Mouse (Mus musculus) layer of hippocampus, adult 18-20 months (tissue): ENCODE measurements at regions not wholly inside any gene's neighbourhood (a gene's known extent, or its start where the extent isn't known, plus 50 kb on each side); places are given as distances from the start of the nearest gene placed in this dataset.
A peak's percentile ranks its signal among the peaks of the same experiment; 100 is the strongest.
"Not testable (repeated sequence)": the region's sequence is repeated elsewhere in the genome, so short reads cannot be mapped to it uniquely, and the experiment has no call there.

Experiments used
- DNase-seq, 2 experiments: peaks; one replicate each; pipeline ENCODE4 v3.0.0; 2022; ENCODE audit warnings: low spot score in 2 of 2

DNA sequence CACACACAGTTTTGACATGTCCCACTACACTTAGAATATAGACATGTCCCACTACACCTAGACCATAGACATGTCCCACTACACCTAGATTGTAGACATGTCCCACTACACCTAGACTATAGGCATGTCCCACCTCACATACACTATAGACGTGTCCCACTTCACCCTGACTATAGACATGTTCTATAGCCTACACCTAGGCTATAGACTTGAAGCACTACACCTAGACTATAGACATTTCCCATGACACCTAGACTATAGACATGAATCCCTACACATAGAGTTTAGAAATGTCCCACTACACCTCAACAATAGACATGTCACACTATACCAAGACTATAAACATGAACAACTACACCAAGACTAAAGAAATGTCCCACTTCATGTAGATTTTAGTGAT is 2580.9 kb downstream of the Gm37988 start:
- DNase-seq = no peak

DNA sequence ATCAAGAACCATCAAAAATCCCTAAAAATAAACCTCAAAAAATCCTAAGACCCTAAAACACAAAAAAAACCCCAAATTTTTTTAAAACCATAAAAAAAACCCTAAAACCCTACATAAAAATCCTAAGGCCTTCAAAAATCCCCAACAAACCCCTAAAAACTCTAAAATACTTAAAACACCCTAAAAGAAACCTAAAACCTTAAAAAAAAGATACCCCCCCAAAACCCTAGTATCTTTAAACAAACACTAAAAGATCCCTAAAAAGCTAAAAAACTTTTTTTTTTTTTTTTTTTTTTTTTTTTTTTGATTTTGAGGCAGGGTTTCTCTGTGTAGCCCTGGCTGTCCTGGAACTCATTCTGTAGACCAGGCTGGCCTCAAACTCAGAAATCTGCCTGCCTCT is 2585.8 kb downstream of the Gm37988 start:
- DNase-seq = no peak

DNA sequence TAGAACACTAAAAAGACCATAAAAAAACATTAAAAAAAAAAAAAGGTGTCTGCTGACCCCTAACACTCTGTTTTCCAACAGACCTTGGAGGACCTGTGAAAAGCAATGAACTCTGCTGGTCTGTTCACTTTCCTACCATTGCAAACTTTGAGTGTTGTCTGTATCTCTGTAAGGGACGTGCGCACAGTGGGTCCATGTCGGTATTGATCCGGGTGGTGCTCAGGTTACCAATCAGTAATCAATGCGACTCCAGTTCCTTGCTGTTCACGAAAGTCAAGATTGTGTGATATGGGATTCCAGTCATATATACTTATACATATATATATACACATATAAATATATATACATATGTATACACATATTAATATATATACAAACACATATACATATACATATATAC is 2586.5 kb downstream of the Gm37988 start:
- no peak for DNase-seq

DNA sequence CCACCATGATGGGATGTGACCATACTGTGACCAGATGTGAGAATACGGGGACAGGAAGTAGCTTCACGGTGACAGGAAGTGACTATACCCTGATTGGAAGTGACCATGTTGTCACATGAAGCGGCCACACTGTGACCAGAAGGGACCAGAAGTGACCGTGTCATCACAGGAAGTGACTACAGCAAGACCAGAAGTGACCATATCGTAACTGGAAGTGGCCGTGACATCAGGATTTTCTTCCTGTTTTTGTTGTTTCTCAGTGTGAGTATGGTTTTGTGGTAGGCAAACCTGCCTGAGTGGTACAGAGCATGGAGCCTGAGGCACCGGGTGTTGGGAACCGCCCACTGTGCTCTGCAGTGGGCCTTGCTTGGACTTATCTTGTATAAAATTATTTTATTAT is 2587.8 kb downstream of the Gm37988 start:
- DNase-seq = no peak

DNA sequence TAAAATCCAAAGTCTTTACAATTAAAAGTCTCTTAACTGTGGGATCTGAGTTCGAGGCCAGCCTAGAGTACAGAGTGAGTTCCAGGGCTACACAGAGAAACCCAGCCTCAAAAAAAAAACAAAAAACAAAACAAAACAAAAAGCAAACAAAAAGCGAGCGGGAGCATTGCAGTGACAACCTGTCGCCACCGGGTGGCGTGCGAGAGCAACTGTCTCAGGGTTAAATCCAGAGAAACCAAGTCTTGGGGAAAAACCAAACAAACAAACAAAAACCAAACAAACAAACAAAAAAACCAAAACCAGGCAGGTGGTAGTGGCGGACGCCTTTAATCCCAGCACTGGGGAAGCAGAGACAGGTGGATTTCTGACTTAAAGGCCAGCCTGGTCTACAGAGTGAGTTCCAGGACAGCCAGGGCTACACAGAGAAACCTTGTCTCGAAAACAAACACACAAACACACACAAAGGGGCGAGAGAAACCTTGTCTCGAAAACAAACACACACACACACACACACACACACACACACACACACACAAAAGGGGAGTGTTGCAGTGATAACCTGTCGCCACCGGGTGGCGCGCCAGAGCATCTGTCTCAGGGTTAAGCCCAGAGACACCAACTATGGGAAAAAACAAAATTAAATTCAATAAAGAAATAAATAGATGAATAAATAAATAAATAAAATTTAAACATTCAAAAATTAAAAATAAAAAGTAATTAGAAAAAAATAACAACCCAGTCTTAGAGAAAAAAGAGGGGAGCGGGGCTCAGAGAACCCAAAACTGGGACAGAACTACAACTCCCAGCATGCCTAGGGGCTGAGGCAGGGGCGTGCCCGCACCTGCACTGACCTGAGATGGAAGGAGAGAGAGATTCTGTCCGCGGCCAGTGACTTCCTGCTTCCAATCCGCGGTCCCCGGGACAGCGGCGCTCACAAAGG is 2589.4 kb downstream of the Gm37988 start:
- peak; percentile 2 to 69 for DNase-seq

DNA sequence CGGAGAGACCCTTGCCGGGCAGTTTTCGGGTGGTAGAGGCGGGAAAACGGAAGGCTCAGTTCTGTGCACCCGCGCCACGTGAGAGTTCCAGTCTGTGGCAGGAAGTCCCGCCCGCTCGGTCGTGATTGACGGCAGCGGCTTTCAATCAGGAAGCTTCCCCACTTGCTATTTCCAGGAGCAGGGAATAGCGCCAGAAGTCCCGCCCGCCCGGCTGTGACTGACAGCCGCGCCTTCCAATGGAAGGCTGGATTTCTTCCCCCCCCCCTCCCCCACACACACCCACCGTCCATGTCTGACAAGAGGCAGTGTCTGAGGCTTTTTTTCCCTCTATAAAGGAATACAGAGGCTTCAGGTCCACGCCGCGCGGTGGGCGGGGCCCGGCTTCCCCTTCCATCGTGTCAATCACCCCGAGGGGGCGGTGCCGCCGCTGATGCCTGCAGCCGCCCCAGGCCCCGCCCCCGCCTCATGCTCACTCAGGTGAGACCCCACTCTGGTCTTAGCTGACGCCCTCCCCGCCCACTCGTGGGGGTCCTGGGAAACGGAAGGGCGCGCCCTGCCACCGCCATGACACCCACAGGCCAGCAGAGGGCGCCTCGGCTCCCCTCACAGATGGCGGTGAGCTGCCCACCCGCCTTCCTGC is 2590.2 kb downstream of the Gm37988 start:
- peak; percentile 94 to 99 for DNase-seq

DNA sequence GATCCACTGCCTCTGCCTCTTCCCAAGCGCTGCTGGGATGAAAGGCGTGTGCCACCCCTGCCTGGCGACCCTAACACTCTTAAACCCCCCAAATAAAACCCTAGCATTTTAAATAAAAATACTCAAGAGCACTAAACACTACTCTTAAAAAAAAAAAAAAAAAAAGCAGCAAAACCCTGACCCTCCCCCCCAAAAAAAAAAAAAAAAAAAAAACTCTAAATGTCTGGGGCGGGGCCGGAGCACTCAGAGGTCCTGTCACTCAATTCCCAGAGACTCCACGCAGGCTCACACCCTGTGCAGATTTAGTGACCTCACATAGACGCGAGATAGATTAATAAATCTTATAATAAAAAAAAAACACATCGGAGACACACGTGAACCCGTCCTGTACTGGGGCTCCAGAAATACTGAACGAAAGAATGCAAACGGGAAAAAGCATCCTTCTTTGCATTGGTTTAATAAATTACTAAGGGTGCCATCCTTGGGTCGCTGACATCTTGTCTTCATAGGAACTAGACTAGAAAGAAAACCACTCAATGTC is 2591.1 kb downstream of the Gm37988 start:
- DNase-seq = no peak

DNA sequence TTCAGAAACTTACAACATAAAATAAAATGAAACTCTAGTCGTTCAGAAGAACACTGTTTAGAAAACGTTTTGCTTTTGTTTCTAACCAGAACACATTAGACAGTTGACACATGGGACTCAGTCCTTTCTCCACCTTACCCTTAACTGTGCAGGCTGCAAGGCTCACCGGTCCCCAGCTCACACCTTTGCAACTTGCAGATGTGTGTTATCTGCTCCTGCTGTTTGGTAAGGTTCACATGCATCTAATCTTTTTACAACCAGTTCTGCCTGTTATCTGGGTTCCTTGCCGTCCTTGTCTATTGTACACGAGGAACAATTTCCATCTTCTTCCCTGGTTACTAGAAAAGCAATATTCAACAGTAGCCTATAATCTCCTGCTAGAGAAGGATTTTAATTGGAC is 2598.0 kb downstream of the Gm37988 start:
- not testable (repeated sequence) for DNase-seq

DNA sequence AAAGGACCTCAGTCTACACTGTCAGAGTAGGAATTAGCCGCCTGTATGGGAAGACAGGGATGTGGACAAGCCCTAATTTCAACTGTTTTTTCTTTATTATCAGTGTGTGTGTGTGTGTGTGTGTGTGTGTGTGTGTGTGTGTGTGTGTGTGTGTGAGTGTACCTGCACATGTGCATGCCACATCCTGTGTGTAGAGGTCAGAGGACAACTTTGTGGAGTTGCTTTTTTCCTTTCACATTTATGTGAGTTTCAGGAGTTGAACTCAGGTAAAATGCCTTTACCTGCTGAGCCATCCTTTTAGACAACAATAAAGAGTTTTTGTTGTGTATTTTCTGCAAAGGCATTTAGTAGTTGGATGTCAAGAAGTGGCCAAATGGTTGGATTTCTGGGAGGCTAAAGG is 2606.8 kb downstream of the Gm37988 start:
- DNase-seq = no peak

DNA sequence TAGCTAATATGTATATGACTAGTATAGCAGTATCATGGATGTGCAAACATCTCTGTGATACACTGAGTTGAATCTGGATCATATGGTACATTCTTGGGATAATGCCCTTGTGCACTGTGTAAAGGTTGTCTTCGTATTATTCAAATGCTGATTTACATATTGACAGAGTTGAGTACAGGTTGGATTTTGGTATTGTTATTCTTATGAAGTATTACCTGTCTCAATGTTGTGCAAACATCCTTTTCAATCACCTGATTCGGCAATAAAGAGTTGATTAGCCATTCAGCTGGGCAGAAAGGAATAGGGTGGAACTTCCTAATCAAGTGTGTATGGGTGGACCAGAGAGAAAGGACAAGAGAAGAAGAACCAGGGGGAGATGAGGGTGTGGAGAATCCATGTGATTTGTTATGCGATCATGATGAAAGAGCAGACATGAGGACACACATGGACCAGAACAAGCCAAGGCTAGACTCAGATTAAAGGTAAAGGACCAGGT is 2644.0 kb downstream of the Gm37988 start:
- DNase-seq = no peak

DNA sequence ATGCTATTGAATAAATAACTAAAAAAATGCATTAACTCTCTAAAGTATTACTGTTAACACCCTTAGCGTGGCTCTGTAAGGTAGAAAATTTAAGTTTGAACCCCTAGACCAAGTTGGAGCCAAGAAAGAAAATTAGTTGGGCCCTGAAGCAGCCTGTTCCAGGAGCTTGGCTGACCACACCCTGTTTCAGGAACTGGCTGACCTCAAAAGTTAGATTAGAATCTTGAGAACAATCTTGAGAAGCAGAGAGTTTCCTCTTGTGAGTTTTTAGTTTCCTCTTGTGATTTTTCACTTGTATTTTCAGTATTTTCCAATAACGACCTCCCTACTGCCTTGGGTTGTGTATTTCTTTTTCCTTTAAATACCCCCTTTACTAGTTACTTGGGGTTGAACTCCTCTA is 2647.2 kb downstream of the Gm37988 start:
- DNase-seq = no peak

DNA sequence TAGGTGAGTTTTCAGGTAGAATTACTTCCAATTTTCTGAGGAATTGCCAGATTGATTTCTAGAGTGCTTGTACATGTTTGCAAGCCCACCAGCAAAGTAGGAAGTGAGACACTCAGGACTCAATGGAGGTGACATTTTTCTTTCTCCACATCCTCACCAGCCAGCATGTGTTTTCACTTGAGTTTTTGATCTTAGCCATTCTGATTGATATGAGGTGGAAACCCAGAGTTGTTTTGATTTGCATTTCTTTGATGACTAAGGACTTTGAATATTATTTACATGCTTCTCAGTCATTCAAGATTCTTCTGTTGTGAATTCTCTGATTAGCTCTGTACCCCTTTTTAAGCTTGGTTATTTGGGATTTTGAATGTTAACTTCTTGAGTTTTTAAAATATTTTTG is 2650.2 kb downstream of the Gm37988 start:
- no peak for DNase-seq

DNA sequence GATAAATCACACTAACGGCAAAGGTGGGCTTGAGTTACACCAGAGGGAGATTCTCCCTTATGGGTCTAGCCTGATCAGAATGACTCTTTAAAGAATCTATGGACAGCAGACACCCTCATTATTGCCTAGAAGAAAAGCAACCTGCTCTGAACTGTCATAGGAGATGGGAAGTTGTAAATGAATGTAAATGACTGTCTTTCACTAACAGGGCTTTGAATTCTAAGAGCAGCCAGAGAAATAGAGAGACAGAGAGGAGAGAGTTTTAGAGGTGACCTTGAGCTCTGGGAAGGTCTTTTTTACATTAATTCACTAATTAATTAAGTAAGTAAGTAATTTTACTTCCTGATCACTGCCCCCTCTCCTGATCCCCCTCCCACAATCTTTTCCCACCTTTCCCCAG is 2686.4 kb downstream of the Gm37988 start:
- no peak for DNase-seq

DNA sequence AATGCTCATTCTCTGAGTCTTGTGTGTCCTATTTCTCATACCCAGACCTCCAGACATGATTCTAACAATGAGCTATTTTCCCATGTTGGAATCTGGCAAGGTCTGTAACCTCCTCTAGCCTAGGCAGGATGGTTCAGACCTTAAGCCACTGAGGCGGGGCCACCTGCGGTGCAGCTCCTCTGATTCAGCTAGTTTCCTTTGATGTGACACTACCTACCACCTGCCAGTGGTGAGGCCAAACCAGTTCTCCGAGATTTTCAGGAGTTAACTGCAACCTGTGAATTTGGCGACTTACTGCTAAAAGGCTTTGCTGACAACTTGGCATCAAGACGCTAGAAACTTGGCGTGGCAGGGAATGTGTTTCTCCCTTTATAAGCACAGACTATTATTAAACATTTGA is 2691.3 kb downstream of the Gm37988 start:
- DNase-seq = no peak

DNA sequence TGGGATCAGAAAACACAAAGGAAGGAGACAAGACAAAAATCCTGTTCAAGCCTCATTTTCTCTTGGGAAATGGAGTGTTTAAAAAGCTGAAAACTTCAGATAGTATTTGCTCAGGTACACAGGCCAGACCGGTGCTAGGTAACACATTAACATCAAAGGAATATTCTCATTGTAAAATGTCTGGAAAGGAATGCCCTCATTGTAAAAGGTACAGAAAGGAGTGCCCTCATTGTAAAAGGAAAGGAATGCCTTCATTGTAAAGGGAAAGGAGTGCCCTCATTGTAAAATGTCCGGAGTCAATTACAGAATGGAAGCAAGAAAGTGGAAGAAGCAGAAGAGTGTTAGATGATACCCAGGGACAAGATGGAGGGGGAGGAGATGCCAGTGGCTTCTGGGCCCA is 2694.7 kb downstream of the Gm37988 start:
- DNase-seq = no peak

DNA sequence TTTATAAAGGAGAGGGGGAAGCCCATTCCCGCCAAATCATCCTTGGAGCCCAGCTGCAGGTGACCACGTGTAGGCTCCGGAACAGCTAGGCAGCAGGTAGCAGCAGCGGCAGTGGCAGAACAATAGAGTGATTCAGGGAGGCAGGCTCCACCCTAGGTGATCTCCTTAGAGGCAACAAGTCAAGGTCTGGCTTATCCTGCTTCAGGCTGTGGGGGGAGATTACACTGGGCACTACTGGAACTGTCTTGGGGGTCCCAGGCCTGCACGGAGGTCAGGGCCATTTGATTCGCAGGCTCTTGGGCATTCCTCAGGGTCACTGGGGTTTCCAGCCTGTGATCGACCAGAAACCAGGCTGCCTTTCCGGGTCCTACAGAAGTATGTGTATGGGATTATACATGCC is 2711.1 kb downstream of the Gm37988 start:
- DNase-seq = no peak

DNA sequence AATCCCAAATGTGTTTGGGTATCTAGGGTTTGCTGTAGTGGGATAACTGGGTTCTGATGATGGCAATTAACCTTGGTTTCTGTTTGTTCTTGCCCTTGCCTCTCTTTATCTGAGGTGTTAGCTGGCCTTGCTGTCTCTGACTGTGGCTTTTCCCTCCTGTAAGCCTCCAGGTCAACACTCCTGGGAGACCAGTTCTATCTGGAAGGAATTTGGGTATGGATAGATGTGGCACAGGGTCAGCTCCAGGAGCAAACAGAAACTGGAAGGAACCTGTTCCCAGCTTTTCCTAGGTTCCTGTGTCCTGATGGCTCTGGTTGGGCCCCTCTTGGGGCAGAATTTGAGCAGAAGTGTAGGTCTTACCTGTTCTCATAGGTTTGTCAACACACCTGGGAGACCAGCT is 2725.8 kb downstream of the Gm37988 start:
- no peak for DNase-seq

DNA sequence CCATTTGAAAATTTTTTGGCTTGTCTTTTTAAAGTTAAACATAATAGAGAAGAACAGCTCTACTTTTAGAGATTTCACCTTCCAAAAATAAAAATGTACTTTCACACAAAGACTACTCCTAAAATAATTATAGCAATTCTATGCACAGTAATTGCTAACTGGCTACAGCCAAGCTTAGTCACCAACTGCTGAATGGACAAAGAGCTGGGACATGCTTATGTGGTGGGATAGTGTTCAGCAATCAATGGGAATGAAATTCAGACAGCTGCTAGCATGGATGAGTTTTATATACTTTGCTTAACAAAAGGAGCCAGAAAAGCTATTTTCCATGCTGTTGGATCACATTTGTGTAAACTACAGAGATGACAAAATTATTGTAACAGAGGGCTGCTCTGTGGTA is 2727.5 kb downstream of the Gm37988 start:
- no peak for DNase-seq

DNA sequence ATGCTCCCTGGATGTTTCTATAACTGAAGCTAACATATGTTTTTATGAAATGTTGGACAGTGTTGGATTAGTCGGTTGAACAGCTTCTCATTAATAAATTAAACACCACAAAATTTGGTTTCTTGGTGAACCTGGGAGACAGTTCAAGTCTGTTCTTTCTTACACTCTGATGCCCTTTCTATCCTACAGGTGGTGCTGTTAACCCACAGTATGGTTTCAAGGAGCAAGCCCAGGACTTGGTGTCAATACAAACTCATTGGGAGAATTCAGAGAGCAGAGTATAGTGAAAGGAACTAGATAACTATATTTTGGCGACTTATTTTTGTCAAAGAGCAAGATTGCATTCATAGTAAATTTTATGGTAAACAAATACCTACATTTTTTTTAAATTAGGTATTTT is 2735.8 kb downstream of the Gm37988 start:
- DNase-seq = peak in 1 of 2 experiments; percentile 37

DNA sequence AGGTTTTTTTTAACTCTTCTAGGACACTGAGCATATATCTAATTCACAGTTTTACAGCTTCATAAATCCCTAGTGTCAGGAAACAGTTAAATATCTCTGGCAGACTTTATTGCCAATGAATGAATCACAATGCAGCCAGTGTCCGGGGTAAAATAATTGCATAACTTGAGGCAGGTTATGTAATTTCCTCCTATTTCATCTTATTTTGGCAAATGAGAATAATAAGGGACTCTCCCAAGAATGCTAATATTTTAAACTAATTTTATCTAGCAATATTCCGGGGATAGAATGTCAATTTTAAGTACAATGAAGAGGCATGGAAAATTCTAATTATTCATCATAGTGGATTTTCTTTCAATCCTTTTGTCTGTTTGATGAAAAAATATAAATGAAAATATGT is 2740.6 kb downstream of the Gm37988 start:
- DNase-seq = no peak

DNA sequence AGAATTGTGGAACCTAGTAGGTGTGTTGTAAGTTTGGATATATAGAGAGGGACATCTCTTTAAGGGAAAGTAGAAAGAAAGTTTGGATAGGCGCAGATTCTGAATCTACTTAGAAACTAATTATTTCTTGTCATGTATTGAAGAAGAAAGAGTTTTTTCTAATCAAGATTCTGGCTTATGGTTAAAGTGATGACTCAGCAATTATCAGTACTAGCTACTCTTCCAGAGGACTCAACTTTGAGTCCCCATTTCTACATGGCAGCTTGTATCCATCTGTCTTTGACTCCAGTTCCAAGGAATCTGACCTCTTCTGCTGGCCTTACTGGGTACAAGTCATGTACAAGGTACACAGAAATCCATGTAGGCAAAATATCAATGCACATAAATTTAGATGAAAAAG is 2767.1 kb downstream of the Gm37988 start:
- DNase-seq = no peak

DNA sequence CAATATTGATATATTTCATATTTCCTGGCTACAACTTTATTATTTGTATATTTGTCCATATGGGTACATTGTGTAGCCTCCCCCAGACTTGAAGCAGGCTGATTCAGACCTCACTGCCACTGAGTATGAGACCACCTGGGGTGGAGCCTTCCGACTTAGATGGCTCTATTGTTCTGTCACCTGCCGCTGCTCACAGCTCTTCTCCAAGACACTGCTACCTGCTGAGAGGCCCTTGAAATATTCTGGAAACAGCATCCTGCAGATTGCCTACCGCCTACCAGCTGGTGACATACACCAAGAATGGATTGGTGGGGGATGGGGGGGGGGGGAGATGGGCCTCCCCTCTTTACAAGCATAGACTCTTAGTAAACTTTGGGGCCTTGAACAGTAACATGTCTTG is 2778.7 kb downstream of the Gm37988 start:
- no peak for DNase-seq
